Mouse (Mus musculus): Measurements from ENCODE around the gene Olfr799.

GRCm38 (mm10) chr10:129621724-129622123 is 15.6 kb upstream of the Olfr799 start:
- TF ChIP-seq CTCF (IDR thresholded peaks at IDR 0.05; ENCODE audit: borderline replicate concordance, control insufficient read depth, extremely low read depth, insufficient read depth, low read length, poor library complexity) (no peak), POLR2A (IDR thresholded peaks at IDR 0.05; ENCODE audit: control insufficient read depth, extremely low read depth, insufficient read depth, low read length, poor library complexity) (no peak)

Data from thymus, adult 2 months (tissue).